Mouse (Mus musculus) A20 (cell line): ENCODE measurements around the gene Gprin2.

ENCODE experiments used
- DNase-seq: peaks from one replicate; pipeline ENCODE4 v3.0.0-alpha.2; 2011; ENCODE audit warnings: low read depth, low spot score

The Gprin2 gene

DNA sequence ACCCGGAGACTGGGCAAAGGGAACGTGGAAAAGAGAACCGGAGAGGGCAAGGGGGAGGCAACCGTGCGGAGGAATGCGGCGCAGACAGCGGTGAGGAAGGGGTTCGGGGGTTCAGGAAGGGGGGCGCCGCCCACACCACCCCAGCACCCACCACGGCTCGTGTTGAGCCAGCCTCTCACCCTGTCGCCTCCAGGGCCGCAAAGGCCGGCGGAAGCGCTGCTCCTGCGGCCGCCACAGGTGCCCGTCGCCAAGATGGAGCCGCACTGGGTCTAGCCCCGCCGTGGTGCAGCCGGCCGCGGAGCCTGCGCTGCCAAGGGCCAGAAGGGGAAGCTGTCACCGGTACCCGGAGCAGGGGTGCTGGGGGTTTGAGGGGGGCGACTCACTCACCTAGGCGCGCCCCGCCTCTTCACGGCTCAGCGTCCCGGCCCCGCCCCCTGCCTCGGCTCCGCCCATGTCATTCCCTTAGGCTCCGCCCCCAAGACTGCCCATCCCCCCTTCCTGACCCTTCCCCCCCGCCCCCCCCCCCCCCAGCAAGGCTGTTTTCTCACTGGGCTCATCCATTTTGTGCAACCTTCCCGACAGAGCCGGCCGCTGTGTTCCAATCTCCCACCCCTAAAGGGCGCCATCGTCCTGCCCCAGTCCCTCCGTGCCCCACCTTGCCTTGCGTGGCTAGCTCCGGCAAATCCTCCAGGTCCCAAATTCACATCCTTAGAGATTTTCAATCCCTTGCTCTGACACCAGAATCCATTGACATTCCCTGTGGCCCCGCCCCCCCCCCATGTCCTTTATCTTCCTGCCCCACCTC is at the start of gene Gprin2:
Gene Gprin2, minus strand, starts transcription at position 423 of the 805 bp plus-strand sequence.
- DNase-seq, result no peak

DNA sequence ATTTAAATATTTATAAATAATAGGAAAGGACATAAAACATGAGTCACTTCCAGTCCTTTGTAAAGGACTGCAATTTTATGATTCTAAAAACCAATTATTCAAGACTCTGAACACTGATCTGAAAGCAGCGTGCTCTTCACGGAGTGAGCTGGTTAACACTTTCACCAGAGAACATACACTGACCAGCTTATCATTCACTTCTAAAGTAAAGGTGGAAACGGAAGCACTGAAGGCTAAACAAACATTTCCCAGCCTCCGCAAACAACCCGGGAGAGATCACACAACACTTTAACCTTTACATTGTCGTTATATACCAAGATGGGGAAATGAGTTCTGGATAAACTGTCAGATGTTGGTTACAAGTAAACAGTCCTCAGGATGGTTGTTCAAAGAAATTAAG is 39.2 kb upstream of the Gprin2 start:
- DNase-seq, result no peak

DNA sequence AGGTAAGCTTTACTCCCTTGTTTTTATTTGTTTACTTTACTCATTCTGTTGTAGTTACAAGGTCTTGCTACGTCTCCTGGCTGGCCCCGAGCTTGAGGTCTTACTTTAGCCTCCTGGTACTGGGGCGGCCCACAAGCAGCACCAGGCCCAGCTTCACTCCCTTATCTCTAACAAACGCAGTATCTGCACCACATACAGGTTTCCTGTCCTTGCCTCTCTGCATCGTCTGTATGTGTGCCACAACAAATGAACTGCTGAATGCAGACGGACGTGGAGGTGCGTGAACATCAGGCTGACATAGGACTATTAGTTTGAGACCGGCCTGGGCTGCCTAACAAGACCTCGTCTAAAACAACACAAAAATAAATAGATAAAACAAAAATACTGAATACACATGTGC is 38.8 kb upstream of the Gprin2 start:
- no peak for DNase-seq

DNA sequence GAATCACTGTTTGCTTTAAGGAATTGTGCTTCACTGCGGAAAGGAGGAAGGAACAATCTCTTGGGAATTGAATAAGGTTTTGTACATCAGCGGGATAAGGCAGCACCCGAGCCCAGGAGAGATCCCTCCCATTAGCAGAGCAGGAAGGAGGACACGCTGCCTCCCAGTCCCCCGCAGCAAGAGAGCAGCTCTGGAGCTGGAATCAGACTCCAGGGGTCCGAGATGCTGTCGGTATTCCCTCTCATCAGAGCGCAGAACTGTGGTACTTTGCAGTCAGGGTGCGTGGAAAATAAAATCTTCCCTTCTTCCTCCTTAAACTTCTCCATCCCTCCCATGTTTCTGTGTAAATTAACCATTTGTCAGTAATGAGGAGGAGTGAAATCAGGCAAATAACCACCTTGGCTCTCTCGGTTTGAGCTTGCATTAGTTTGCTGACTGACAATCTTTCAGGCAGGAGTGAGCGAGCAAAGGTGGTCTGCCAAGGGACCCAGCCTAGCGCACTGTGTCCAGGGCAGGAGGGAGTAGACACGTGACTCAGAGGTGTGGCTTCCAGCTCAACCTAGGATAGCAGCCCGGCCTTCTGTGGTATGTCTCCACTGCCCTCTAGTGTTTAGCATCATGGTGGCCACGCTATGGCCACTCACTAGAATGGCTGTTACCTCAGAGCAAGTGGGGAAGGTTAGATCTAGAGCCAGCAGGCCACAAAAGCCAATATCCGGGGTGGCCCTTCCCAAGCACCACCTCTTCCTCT is 33.4 kb upstream of the Gprin2 start:
- peak; percentile 63 for DNase-seq

DNA sequence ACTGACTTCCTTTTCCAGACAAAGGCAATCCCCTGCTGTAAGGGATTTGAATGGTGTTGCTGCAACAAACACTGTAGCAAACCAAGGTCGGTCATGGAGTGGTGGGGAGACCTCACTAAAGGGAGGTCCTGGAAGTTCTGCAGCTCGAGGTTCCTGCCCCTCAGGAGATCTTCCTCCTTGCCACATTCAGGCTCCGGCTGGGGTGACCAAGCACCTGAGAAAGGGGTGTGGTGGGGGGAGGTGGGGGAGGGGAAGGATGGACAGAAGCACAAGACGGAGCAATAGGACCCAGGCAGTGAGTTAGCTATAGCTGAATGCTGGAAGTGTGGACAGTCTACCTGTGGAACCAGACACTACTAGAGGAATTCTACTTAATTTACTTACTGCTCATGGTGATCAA is 32.4 kb upstream of the Gprin2 start:
- DNase-seq, result no peak

DNA sequence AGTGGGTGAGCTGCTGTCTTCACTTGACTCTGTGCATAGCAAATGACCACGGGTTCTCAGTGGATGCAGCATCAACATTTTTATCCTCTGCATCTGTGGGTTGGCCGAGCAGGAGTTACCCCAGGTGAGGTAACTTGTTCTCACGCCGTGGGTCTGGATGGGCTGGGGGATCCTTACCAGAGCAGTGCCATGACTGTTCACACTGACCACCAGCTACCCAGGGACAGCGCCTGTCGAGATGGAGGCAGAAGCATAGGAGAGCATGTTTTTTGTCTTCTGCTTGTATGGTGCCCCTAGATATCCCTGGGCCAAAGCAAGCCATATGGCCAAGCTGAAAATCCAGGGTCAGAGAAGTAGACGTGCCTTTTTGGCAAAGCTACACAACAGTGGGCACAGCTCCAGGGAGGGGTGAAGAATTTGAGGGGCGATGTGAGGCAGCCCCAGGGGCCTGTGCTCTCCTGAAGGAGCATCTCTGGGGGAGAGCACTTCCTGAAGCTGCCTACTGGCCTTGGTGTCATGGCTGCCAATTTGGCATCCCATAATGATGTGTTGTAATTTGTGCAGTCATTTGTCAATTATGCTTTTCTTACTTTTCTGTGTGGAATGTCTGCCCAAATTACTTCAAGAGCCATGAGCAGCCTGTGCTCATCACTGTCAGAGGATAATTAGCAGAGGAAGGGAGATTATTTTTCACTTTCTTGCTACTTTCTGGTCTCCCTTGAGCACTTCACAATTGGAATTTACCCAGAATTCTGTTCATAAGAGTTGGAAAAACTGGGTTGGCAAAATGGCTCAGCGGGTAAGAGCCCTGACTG is 31.6 kb upstream of the Gprin2 start:
- DNase-seq, result no peak

DNA sequence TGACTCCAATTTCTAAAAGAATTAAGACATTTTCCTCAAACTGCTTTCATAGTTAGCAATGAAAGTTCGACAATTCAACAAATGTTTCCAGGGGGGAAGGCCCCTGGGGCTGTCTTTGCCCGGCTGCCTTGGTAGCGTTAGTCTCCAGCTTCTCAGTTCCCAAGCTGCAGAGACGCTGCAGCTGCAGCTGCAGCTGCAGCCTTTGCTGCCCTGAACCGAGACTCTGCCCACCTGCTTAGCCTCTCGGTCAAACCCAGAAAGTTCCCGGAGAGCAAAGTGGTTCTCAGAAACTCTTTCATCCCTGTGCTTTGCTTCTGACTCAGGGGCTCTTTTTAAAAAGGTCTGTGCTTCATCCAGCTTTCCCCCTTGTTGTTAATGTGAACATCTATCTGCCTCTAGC is 30.9 kb upstream of the Gprin2 start:
- peak; percentile 60 for DNase-seq

DNA sequence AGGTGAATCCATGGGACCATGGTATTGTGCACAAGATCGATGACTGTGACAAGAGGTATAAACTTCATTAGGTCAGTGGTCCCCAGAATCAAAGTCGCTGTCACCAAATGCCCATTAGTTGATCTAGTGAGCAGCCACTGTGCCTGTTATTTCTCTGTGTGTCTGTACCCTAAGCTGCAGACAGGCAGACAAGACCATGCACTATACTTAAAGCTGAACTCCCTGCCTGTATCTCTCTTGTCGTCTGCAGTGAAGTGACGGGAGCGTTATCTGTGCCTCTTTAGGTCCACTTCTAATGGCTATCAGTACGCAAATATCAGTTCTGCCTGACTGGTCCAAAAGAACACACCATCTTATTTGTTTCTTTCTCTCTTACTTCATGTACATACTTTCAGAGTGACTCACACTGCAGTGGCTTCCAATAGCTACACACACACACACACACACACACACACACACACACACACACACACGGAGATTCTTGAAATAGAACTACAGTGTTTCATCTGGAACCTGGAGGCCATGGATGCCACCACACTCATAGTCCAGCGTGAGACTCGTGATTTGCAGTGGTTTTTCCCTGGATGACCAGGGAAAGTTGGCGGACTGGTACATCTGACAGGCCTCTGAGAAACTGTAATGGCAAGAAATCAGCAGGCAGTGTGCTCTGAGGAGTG is 27.5 kb upstream of the Gprin2 start:
- no peak for DNase-seq

DNA sequence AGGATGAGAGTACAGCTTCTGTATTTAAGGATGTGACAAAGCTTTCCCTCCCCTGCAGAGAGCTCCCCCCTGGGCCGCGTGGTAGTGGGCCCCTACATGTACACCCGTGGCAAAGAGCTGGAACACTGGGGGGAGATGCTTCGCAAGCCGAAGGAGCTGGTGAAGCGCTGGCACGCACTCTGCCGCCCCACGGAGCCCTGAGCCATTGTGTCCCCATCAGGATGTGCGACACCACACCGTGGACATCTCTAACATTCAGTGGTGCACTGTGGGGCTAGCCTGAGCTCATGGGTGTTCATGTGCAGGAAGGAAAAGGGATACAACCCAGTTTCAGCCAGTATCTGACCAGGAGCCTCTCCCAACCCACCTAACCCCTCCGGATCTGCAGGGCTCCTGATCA is 26.5 kb upstream of the Gprin2 start:
- DNase-seq, result no peak

DNA sequence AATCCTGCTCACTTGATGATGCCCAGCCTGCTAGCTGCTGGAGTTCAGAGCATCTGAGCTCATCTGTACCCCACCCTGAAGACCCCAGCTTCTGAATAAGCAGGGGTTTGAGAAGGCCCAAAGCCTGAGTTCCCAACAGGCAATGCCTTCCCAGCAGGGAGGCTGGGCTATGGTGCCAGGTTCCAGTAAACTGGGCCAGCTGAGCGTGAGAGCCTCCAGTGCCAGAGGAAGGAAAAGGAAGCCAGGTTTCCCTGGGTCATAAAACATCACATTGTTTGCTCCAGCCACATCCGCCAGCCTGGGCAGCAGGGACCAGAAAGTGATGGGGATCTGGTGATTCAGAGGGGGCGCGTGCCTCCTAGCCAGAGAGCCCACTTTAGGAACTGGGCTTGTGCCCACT is 25.1 kb upstream of the Gprin2 start:
- DNase-seq, result no peak

DNA sequence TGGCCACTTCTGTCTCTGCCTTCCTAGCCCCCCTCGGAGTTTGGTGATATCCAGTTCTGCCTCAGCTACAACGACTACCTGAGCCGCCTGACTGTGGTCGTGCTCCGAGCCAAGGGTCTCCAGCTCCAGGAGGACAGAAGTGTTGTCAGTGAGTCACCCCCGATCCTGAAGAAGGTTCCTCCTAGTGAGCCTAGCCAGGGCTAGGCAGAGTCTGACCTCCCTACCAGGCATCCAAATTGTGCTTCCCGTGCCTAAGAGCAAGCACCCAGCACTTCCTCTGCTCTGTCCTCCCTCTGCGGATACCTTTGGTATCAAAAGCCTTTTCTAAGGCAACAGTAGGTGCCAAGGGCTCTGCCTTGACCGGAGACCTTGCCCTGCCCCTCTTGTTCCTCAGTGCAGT is 24.5 kb upstream of the Gprin2 start:
- no peak for DNase-seq

DNA sequence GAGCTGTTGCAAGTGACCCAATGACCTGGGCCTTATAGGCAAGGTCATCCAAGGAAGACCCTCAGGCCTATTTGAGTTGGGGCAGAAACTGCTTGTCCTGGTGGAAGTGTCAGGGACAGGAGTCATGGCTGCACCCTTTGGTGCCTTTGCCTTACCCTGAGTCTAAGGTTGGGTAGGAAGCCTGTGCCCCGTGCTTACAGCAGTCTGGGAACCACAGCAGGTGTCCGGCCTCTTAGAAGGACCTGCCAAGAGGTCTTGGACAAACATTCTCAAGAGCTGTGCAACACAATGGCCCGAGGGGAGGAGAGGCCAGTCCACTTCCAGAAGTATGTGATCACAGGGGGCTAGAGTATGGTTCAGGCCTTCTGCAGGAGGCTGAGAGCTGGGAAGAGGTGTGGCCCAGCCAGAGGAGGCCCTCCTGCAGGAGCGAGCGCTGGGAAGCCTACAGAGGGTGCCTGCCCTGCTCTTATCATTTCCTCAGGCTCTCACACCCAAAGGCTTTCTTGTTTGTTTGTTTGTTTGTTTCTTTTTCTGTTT is 22.0 kb upstream of the Gprin2 start:
- no peak for DNase-seq

DNA sequence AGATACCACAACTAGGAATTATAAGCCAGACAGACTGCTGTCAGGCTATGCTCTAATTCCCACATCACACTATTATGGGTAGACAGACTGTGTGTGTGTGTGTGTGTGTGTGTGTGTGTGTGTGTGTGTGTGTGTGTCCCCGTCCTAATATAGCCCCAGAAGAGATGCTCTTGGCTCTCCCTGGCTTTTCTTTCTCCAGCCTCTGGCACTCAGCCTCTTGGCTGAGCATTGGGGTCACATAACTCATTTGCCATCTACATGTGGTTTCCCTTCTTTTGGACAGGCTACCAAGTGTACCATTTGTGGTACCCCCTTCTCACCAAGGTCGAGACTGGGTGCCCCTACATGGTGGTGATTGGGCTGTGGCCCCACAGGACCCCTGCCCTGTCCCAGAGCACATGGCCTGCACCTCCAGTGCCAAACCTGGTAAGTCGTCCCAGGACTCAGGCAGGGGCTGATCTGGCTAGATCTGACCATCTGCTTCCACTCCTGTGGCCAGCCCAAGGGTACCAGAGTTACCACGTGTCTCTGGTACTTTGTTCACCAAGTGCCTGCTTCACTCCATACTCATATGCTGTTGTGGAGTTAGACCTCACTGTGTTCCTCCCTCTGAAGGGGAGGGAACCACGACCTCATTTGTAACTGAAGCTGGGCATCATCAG is 20.1 kb upstream of the Gprin2 start:
- no peak for DNase-seq

DNA sequence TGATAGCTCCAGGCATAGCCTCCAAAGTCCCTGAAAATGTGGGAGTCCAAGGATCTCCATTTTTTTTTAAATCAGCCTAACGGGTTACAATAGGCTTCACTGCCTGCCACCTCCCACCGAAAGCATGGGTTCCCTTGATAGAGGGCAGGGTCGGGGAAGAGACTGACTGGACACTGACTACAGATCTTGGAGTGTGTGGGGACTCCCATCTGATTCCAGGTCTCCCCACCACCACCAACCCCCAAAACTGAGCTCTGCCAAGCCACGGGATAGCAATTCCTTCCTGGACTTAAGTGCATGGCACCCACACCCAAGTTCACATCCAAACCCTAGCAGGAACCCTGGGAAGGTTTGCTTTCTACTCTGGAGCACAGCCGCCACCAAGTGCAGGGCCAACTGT is 19.0 kb upstream of the Gprin2 start:
- no peak for DNase-seq

DNA sequence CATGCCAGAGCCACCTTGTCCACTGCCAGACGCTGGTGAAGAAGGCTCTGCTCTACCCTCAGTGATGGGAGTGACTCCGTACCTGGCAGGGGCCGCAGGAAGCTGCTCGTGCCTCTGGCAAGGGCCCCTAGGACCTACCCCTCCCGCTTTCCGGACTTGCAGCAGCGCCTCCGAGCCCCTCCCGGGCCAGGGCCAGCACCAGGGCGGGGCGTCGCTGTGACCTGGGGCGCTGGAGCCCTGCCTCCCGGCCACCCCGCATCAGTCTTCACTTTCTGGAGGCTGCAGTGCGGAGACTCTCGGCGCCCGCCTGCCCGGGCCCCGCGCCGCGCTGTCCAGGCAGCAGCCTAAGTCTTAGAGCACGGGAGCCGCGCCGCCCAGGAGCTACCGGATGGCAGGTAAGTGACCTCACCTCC is 18.3 kb upstream of the Gprin2 start:
- no peak for DNase-seq

DNA sequence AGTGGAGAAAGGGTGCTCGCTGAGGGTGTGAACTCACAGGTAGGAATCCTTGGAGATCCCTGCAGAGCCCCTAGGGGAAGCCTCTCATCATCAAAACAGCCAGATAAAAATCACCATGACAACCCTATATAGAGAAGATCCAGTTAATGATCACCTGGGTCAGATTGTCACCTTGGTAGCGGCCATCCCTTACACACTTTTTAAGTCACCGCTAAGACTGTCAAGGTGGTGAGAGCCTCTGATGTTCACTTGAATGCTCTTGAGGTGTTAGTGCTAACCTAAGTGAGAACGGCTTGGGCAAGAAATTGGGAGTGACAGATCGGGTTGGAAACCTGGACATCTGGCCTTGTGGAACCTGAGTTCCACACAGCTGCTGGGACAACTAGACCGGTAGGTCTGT is 17.8 kb upstream of the Gprin2 start, which contains the start of gene Syt15:
Gene Syt15, plus strand, starts transcription at position 301 of the 400 bp plus-strand sequence.
- DNase-seq, result no peak

DNA sequence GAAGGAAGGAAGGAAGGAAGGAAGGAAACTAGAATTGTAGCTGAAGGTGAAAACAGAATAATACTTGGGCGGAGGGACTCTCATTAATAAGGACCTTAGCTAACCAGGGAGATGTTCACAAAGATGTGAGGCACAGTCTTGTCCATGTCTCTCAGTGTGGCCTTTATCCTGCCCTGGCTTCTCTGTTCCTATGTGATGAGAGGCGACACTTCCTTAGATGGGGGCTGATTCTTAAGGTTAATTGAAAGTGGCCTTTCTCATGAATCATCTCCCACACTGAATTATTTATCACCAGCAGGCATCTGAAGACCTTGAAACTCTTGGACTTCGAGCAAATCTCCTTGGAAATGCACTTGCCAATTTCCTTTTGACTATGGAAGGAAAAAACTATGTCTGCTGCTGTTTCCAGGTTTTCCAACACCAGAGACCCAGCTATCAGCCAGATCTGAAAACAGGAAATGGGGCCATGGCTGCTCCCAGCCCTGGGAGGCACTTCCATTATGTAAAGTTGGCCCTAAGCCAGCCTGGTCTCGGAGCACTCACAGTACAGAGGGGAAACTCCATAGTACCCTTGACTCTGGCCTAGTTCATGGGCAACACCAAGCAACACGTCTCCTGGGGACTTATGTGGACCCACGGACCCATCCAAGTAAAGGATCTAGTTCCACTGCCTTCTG is 14.1 kb upstream of the Gprin2 start:
- no peak for DNase-seq

DNA sequence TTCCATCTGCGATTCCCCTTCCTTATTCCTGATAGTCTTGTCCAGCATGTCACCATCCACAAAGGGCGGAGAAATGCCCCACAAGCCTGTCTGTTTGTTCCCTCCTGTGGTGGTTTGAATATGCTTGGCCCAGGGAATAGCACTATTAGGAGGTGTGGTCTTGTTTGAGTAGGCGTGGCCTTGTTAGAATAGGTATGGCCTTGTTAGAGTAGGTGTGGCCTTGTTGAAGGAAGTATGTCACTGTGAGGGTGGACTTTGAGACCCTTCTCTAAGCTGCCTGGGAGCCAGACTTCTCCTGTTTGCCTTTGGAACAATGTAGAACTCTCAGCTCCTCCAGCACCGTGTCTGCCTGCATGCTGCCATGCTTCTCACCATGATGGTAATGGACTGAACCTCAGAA is 8.5 kb upstream of the Gprin2 start:
- no peak for DNase-seq

DNA sequence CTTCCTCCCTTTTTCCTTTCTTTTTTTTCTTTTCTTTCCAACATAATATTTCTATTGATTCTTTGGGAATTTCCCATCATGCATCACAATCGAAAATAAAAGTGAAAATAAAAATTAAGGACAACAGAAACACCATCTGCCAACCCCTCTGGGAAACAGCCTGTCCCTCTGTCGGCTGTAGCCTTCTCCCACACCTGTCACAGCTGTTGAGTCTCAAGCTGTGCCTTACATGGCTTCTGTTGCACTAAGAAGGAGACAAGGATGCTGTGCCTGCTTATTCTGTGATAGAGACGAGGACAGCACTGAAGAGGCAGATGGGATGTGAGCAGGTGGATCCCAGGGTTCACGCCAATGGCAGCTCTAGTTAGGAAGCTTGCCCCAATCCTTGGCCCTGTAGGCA is 7.6 kb upstream of the Gprin2 start:
- no peak for DNase-seq

DNA sequence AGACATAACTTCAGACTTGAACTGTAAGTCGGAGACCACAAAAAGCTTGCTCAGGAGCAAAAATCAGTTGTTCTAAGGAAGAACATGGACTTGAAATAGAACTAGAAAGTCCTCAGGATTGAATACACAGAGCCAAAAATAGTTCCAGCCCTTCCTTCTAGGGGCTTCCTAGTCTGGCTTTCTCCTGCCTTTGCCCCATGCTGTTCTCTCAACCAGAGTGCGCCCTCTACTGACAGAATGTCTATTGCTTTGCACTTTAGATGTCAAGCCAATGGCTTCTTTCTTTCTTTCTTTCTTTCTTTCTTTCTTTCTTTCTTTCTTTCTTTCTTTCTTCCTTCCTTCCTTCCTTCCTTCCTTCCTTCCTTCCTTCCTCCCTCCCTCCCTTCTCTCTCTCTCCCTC is 7.2 kb upstream of the Gprin2 start:
- DNase-seq, result peak; percentile 47
